Mouse (Mus musculus) natural killer cell, adult 2 months (primary cell): ENCODE measurements at regions not wholly inside any gene's neighbourhood (a gene's known extent, or its start where the extent isn't known, plus 50 kb on each side); places are given as distances from the start of the nearest gene placed in this dataset.
"Not testable (repeated sequence)": the region's sequence is repeated elsewhere in the genome, so short reads cannot be mapped to it uniquely, and the experiment has no call there.

Experiments
- DNase-seq, 2 experiments: peaks; one replicate each; pipeline ENCODE4 v3.0.0; 2022; ENCODE audit warnings: low spot score in 2 of 2

DNA sequence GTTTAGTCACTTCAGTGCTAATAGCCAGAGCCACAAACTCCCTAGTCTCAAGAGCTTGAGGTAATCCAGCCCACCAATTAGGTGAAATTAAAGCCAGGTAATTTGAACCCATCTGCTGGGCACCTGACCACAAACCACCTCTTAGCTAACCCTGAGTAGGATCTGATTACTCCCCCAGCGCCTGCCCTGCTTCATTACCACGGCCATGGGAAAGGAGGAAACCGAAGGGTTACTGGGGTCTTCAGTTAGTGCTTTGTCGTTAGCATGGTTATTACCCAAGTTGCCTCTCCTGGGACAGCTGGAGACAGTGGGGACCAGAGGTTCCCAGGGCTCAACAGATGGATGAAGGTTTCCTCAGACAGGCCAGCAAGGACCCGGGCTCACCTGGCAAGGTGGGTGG is 337.3 kb upstream of the 3110018I06Rik start:
- no peak for DNase-seq

DNA sequence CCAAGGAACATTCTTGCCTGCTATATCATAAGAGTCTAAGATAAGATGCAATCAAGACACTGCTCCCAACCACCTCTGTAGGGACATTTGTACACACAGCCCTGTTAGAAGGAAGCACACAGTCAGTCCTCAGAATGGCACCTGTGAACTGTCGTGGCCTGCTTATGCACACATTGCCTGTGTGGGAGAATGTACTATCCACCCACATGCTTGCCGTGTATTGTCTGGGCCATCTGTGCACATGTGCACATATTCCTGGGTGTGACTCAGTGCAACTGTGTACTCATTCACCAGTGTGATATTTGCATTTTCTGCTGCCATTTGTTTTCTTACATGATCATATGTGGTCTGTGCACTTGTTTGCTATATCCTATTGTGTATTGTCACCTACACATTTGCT is 333.8 kb upstream of the 3110018I06Rik start:
- no peak for DNase-seq

DNA sequence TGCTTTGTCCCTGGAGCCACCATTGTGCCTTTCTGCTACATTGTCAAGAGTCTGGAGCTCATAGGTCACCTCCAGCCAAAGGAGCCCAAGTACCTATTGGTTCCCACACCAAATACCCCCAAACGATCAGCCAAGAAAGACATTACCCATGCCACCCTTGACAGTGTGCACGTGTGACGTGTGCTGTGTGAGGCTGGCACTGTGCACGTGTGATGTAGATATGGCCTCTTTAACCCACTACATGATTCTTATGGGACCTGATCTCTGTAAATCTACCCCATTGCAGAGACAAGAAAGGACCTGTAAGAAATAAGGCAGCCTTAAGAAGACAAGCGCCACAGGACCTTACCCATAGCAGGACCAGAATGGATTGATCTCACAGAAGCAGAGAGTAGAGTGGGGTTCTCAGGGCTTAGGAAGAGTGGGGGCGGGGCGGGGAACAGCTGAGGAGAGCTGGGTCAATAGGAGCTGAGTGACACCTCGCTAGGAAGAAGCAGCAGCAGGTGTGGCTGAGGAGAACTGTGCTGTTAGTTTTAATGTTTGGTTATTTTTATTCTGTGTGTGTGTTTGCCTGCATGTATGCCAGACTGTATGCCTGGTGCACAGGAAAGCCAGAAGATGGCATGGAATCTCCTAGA is 331.5 kb upstream of the 3110018I06Rik start:
- no peak for DNase-seq

DNA sequence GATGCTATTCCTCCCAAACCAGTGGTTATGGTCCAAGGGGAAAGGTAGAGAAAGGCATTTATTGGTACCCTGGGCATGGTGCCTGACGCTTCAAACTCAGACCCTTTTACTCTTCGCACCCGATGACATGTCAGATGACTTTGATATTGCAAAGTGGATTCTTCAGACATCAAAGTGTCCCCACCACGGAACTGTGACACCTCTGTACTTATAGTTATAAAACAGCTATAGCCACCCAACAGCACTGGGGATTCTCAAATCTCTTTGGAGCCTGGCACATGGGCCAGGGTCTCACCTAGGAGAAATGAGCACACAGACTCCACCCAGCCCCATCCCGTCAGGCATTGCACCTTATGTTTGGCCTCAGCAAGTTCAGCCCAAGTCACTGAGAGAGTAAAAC is 329.3 kb upstream of the 3110018I06Rik start:
- DNase-seq: no peak

DNA sequence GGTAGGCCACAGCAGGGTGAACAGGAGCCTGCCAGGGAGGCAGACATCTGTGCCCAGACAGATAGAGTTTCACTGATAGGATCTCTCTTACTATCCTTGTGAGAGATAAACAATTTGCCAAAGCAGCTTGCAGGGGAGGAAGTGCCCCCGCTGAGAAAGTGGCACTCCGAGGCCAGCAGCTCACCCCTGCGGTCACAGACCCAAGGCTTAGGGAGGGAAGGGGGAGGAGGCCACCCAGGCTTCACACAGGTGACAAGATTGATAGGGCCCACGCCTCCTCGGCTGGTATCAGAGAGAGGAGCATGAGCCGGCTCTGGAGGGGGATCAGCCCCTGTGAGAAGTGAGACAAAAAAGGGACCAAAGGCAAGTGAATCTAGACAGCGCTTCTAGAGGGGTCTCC is 328.3 kb upstream of the 3110018I06Rik start:
- peak in 1 of 2 experiments; percentile 29 for DNase-seq

DNA sequence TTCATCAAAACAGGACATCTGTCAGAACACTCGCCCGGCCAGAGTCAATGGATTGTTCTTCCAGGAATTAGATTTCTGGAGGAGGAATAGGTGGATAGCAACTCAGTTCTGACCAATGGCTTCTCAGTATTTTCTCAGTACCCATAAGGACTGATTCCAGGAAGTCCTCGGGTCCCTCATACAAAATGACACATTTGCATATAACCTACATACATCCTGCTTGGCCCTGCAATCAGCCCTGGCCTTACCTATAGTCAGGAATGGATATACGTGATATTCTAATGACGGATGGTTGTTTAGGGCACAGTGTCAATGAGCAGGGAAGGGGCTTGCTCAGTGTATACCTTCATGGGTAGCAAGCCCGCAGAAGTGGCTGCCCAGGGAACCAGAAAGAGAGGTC is 327.8 kb upstream of the 3110018I06Rik start:
- DNase-seq: no peak

DNA sequence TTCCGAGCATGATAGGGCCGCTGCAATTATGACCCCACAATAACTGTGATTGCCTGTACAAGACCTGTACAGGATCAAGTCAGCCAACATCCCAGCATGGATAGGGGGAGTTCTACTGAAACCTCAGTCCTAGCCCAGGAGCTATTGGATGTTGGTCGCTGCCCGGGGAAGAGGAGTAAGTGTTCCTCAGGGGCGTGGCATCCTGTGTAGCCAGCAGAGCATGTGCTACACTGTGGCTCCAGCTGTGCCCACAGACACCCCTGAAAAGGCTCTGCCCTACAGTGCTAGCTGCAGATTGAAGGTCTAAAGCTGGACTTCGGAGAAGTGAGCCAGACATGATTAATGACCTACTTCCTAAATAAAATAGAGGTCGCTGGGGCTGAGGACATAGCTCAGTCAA is 317.5 kb upstream of the 3110018I06Rik start:
- DNase-seq: no peak

DNA sequence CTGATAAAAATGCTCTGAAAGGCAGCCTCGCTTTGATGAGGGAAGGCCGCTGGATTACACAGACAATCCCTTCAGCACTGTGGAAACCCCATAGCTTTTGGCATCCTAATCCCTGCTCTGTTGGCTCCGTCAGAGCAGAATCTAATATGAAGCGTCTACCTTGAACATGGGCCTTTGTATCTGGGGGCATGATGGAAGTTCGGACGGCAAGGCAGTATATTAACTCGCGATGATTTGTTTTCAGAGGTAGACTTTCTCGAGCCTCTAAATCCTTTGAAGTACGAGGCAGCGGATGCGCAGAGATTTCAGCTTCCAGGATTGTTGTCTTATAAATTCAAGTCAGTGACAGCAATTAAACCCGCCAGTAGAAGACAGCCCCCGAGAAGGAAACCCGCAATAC is 316.8 kb upstream of the 3110018I06Rik start:
- no peak for DNase-seq

DNA sequence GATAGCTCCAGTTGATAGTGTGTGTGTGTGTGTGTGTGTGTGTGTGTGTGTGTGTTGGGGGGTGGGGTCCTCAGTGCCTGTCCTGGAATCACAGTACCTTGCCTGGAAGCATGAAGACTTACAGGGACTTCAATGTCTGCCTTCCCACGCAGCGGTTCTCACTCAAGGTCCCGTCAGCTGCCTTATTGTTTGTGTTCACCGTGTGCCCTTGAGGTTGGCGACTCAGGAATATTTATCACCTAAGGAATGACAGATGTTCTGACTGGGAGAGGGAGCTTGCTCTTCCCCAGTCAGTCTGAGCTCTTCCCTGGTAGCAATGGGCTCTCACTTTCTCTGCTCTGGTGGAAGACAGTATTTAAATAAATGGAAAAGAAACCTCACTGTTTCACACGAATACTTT is 309.8 kb upstream of the 3110018I06Rik start:
- no peak for DNase-seq

DNA sequence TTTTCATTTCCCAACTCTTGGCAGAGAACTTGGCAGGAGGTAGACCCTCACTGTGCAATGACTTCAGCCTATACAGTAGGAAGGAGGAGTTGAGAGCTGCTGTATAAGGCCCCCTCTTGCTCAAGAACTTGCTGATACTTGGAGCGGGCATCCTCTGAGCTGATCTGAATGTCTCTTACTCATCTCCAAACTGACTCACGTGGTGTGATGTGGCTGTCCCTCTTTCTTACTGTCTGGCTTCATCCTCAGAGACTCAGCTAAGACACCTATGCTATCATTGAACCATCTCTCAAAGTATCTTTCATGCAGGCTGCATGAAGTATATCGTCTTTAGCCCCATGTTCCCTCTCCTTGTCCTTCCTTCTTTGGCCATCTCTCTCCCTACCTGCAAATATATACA is 307.9 kb upstream of the 3110018I06Rik start:
- DNase-seq: no peak

DNA sequence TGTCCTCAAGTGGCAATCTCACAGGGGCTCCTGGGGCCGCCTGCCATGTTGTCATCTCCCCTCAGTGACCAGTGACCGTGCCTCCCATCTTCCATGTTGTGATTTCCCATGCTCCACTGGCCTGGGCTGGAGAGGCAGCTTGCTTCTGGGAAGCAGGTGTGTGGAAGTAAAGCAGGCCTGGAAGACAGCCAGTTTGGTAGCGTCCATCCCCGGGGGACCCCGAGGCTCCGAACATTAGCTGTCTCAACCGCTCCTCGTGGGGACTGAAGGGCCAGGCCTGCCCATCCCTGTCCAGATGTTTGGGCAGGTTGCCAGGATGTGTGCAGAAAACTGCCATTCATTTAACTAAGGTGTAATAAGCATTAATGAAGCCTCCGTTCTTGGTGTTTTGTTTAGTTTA is 307.1 kb upstream of the 3110018I06Rik start:
- DNase-seq: no peak

DNA sequence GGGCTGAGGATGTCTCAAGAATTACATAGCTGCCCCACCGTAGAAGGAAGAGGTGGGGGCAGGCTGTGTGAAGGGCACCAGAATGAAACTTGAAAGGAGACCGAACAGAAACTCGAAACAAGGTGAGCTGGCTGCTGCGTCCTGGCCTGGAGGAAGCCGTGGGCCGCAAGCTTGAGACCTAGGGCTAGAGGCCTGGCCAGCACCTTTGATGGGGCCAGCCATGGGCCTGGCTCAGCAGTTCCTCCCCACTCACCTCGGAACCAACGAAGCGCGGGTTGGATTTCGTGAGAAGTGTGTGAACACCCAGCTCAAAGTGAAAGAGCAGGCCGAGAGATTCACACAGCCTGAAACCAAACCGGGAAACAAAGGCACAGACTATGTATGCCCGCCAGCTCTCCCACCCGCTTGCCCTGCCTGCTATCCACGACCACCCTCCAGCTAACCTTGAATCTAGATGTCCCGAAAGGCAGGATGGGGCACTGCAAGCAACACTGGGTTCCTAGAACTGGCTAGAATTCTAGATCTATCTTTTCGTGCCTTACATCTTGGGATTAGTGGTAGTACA is 306.3 kb upstream of the 3110018I06Rik start:
- DNase-seq: no peak

DNA sequence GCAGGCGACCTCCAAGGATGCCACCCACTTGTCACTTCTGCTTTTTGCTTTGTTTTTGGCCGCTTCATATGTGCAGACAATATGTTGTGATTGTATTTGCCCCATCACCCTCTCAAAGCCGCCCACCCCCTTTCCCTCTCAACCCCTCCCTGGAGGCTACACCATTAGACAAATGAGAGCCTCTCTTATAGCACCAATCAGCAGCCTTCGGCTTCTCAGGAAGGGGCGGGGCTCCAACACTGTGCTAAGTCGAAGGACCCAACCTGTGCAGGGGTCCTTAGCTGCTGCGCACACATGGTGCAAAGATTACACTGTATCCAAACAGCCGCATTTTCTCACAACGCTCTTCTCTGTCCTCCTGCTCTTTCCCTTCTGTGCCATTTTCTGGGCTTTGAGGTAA is 305.1 kb upstream of the 3110018I06Rik start:
- no peak for DNase-seq

DNA sequence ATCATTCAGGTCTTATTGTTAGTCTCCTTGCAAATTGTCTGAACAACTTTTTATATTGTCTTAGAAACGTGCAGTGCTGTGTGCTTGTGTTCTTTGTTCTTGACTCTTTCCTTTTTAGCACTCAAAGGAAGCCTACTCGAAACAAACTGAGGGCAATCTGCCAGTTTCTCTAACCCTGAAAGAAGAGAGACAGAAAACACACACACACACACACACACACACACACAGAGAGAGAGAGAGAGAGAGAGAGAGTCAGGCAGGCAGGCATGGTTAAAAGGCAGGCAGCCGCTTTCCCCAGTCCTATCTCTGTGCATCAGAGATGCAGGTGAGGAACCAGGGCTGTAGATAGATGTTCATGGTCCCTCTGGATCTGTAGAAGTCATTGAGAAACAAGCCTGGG is 304.0 kb upstream of the 3110018I06Rik start:
- no peak for DNase-seq

DNA sequence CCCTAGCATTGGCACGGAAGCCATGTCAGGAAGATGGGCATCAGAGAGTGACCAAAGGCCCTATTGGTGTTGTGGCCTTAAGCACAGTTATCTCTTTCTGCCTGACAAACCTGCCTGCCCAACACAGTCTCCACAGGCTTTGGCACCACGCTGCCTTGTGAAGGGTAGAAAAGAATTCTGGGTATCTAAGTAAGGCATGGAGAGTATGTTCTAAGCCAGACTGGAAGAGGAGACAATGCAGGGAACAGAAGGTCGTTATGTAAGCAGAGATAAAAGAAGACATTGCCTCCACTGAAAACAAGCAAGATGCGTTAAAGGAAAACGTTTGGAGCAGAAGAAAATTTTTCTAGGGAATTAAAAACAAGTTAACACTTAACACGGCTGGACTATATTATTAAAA is 302.1 kb upstream of the 3110018I06Rik start:
- DNase-seq: no peak

DNA sequence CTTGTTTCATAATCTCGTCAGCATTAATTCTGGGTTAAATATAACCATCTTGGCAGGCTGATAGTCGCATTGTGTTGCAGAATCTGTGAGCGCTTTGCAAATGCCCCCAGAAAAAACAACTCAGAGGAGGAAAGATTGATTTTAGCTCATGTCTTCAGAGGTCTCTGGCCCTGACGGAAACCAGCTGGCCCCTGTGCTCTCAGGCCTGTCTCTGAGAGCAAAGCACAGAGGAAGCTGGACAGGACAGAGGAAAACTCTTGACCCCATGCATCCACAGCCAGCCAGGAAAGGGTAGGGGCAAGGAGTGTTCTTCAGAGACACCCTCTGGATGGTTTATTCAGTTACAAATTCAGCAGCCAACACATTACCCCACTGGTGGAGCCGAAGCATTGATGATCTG is 300.4 kb upstream of the 3110018I06Rik start:
- DNase-seq: no peak

DNA sequence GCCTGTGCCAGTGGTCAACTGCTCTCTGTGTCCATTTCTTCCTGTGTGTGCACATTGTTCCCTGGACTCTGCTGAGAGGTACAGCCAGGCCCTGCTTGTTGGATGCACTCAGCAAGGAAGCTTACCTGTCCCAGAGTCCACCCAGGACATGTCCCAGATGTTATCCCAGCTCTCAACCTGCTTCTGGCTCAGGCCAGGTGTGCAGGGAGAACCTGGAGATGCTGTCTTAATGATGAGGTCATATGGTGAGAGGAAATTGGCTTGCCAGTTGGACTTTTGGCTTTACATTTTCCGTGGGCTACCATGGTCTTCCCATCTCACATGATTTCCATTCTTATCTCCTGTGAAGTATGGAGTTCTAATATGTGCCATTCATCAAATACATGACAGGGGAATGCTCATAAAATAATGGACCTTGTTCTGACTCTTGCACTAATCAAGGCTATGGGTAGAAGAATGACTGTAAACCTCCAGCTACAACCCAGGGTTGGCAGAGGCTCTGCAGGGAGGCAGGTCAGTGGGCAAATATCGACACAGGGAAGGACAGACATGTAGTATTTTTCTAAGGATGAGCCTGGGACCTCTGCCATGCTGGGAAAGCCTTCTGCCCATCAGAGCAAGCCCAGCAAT is 289.9 kb upstream of the 3110018I06Rik start:
- no peak for DNase-seq

DNA sequence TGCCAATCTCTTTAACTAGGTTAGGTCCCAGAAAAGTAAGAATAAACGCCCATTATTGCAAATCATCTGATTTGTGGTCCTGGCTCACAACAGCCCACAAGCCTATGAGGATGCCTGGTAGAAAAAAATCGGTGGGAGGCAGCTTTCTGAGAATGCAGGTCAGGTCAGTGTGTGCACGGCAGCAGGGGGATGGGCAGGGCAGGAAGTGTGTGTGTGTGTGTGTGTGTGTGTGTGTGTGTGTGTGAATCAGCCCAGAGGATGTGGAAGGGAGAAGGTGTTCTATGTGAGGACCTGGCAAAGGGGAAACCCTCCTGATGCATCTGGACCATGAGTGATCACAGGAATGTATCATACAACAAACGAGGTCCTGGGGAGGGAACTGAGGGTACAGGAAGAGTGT is 287.5 kb upstream of the 3110018I06Rik start:
- no peak for DNase-seq

DNA sequence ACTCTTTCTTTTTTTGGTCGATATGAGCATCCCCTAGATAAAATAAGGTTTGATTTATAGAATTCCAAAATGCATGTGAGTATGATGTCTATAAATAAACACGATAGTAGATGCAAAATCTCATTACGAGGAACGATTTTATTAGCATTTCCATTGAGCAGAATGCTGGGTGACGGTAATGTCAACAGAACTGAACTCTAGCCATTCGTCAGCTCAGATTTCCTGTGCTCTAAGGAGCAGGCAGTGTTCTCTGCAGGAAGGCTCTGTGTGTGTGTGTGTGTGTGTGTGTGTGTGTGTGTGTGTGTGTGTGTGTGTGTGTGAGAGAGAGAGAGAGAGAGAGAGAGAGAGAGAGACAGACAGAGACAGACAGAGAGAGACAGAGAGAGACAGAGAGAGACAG is 279.6 kb upstream of the 3110018I06Rik start:
- not testable (repeated sequence) for DNase-seq

DNA sequence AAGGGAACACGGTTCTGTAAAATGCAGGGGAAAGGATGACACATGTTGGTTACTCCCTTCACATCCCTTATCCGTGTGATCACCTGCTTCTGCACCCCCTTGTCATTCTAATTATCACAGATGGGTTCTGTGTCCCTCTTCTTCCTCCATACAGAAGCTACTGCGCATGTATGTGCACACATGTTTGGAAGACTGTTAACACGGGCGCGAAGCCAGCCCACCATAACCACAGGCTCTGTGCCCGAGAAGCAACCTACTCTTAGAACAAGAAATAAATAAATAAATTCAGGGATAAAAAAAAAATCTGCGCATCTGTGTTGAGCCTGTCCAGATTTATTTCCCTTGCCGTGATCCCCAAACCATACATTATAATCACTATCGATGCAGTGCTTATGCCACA is 275.6 kb upstream of the 3110018I06Rik start:
- no peak for DNase-seq

DNA sequence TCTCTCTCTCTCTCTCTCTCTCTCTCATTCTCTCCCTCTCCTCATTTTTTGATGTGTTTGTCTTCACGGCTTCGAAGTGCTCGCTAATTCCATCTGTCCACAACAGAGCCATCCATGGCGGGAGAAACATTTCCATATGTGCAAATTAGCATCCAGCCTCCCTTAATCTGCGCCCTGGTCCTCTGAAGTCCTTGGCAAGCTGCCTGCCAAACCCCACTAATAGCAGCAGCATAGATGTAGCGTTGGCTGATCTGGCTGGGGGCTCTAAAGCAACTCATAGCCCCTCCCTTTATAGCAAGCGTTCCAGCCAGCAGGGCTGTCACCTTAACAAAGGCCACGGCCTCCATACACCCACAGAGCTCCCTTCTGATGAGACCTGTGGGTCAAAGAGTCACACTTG is 272.3 kb upstream of the 3110018I06Rik start:
- no peak for DNase-seq

DNA sequence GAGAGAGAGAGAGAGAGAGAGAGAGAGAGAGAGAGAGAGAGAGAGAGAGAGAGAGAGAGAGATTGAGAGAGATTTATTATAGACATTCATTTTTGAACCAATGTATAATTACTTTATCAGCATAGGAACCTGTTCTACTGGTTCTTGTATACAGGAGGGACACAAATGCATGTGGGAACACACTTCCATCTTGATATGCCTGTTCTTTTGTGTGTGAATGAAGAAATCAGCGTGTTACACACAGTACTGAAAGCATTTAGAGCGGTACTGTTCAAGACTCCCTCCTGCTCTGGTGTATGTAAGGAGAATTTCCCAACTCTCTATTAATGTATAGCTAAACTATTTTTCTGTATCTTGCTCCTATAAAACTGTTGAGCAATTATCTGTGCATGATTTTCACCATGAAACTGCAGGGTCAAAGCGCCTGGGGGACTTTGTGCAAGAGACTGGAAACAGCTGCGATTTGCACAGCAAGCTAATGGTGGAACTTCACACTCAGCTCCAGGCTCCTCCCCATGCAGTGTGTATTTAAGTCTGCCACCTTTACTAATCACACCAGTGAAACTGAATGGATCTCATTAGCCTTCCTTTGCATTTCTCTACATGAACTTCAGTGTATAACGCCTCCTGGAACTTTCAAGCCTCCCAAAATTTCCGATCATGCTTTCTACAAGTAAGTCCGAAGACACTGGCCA is 267.0 kb upstream of the 3110018I06Rik start:
- no peak for DNase-seq

DNA sequence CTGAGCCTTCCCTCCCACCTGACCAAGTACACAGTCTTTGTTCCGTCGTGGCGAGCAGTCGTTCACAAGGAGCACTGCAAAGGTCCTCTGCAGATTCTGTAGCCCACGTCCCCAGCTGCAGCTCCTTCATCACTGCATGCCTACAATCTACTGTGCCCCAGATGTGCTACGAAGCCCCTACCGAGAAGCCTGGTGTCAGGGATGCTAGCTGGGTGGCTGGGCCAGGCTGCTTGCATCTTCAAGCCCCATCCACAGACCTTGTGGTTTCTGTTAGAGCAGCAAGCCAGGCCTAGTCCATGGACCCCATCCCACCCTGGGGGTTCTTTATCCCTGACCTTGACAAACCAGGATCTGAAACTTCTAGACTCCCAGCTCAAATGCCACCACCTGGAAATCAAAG is 266.3 kb upstream of the 3110018I06Rik start:
- DNase-seq: no peak
